Mouse (Mus musculus): Measurements from ENCODE around the gene Ang5. TPM values are rescaled to one million over a fixed set of nuclear protein-coding genes. Genes with fewer than 3 reads are reported as not detected.
"Not testable (repeated sequence)": the region's sequence is repeated elsewhere in the genome, so short reads cannot be mapped to it uniquely, and the experiment has no call there.

The Ang5 gene
- polyA plus RNA-seq, 1 experiment from 2014 or later = not detected

DNA sequence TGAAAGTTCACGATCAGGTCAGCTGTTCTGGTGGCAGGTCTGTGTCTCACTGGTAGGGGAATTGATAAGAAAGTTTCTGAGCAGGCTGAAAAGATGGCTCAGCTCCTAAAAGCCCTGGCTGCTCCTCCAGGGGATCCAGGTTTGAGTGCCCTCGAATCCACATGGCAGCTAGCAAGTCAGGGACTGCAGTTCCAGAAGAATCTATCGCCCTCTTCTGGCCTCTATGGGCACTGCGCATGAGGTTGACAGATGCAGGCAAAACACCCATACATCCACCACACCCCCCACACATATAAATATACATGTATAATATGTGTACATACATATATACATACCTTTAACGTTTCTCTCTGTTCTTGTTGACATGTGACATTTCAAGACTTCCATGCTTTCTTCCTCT lies 30.5 kb downstream of the Ang5 start:
- 11% methylated on average over 5 of the region's 5 CpGs for WGBS
- H3K36me3 ChIP-seq; H3K4me3 ChIP-seq; H3K9me3 ChIP-seq (replicated peaks); H3K4me2 ChIP-seq; H3K27me3 ChIP-seq (replicated peaks); H3K27ac ChIP-seq (ENCODE audit: poor library complexity, severe bottlenecking); ATAC-seq (ENCODE audit: insufficient number of reproducible peaks, low FRiP score); H3K9ac ChIP-seq: not testable (repeated sequence)
- peaks cover 13% of the 10 kb centered on the region; the same call in 1 of the 2 replicates for H3K4me1 ChIP-seq (replicated peaks)

DNA sequence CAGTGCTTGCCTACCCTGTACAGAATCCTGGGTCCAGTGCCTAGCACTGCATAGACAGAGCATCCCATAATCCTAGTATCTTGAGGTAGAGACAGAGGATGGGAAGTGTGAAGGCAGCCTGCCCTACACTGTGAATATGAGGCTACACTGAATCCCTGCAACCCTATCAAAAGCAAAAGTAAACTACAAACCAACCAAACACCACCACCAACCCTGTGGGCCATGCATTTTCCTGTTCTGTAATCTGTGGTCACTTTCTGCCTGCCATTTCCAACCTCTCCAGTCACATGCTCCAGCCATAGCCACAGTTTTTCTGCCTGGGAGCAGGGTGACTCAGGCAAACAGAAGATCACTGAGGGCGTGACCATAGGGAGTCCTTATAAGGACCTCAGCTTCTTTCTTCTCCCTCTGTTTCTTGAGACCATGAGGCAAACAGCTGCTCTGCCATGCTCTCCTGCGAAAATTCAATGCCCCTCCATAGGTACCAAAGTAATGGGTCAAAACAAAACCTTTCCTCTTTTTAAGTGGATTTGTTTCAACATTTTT lies 41.7 kb downstream of the Ang5 start:
- H3K27ac ChIP-seq (ENCODE audit: poor library complexity, severe bottlenecking); H3K4me3 ChIP-seq; ATAC-seq (ENCODE audit: insufficient number of reproducible peaks, low FRiP score); H3K9ac ChIP-seq; H3K9me3 ChIP-seq (replicated peaks); H3K36me3 ChIP-seq; H3K27me3 ChIP-seq (replicated peaks); H3K4me1 ChIP-seq (replicated peaks); H3K4me2 ChIP-seq: not testable (repeated sequence)
- 61% methylated on average over 2 of the region's 2 CpGs for WGBS

DNA sequence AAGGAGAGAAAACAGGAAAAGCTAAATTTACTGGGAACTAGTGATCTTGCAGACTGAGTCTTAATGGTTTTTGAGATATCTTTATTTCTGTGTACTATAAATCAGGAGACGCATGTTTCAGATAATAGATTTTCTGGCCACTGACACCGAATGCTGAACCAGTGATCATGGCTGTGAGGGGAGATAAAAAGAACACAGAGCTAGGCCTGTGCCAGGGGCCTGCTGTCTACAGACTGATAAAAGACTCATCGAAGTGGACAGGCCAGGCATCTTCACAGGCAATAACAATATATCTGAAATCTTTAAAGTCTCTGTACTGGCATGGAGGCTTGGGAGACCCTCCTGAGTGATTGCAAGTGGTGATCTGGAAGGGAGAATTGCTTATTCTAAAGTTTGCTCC lies 44.7 kb downstream of the Ang5 start:
- no peak for ATAC-seq (ENCODE audit: insufficient number of reproducible peaks, low FRiP score)
- no peak overlapping the region for H3K27ac ChIP-seq (ENCODE audit: poor library complexity, severe bottlenecking)
- no peaks in the 10 kb centered on the region for H3K9me3 ChIP-seq (replicated peaks)
- no peaks in the 10 kb centered on the region for H3K36me3 ChIP-seq
- H3K4me2 ChIP-seq = no peak overlapping the region
- 43% methylated on average over 3 of the region's 3 CpGs for WGBS
- no peaks in the 10 kb centered on the region for H3K27me3 ChIP-seq (replicated peaks)
- no peak overlapping the region for H3K9ac ChIP-seq
- H3K4me1 ChIP-seq (replicated peaks) = no peaks in the 10 kb centered on the region
- no peak overlapping the region for H3K4me3 ChIP-seq

DNA sequence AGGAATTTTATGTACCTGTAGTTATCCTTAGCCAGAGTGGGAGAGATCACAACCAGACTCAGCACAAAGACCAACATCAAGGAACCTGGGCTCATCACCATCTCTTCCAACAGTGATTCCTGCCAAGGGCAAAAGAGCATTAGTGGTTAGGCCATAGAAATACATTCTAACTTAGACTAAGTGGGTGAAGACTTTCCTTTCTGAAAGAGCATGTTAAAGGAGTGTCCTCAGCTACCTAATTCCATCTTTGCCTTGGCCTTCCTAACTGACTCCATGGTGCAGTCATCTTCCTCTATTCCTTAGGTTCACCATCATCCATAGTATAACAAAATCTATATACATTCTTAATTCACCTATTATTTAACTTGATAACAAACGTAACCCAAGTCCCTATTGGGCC lies 45.3 kb downstream of the Ang5 start, which contains the start of gene Ang6:
Gene Ang6, minus strand, starts transcription at position 101 of the 400 bp plus-strand sequence.
- H3K27me3 ChIP-seq (replicated peaks) = no peaks in the 10 kb centered on the region

DNA sequence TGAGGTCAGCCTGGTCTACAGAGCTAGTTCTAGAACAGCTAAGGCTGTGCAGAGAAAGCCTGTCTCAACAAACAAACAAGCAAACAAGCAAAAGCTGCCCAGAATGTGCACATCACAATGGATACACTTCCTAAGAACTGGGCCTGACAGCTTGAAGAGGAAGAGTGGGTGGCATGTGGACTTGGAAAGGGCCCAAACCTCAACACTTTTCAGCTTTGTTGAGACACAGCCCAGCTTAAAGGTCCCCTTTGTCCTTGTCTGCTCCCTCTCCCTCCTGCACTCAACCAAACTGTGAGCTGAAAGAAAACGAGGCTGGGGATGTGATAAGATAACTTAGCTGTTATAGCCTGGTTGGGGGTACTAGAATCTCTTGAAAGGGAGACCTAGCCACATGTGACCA lies 51.2 kb downstream of the Ang5 start:
- H3K36me3 ChIP-seq; H3K9me3 ChIP-seq (replicated peaks); ATAC-seq (ENCODE audit: insufficient number of reproducible peaks, low FRiP score); H3K4me1 ChIP-seq (replicated peaks); H3K27me3 ChIP-seq (replicated peaks); H3K4me3 ChIP-seq; H3K27ac ChIP-seq (ENCODE audit: poor library complexity, severe bottlenecking); H3K4me2 ChIP-seq; H3K9ac ChIP-seq: not testable (repeated sequence)
- no CpG with 5 or more reads among the region's 1 CpGs for WGBS

More for the DNA sequence above, 45.3 kb downstream of the Ang5 start, which contains the start of gene Ang6:
- Histone ChIP-seq H3K4me1 (replicated peaks) (no peaks in the 10 kb centered on the region), H3K4me2 (no peak within 1 kb of the TSS), H3K9ac (no peak within 1 kb of the TSS), H3K36me3 (no peaks in the 10 kb centered on the region), H3K9me3 (replicated peaks) (no peaks in the 10 kb centered on the region), H3K27ac (ENCODE audit: poor library complexity, severe bottlenecking) (no peak within 1 kb of the TSS), H3K4me3 (no peak within 1 kb of the TSS)
- ATAC-seq (ENCODE audit: insufficient number of reproducible peaks, low FRiP score) = no peak
- WGBS = 70% methylated on average over 1 of the region's 1 CpGs

DNA sequence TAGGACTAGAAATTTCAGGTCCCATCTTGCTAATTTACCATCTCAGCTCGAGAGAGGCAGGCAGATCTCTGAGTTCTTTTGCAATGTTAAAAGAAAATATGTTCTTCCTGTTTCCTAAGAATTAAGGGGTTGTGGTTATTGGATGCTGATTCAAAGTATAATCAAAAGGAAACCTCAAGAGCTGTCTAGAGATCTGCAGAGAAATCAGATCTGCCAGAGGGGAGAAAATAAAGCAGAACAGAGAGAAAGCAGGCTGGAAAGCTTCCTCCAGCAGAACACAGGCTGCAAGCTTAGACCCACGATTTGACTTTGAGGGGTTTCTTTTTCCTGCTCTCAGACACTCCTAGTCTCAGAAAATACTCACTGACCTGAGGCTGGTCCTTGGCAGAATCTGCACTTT lies 52.8 kb downstream of the Ang5 start:
- H3K4me2 ChIP-seq; H3K4me1 ChIP-seq (replicated peaks); H3K27ac ChIP-seq (ENCODE audit: poor library complexity, severe bottlenecking); H3K27me3 ChIP-seq (replicated peaks); H3K9ac ChIP-seq; H3K4me3 ChIP-seq; ATAC-seq (ENCODE audit: insufficient number of reproducible peaks, low FRiP score); H3K36me3 ChIP-seq; H3K9me3 ChIP-seq (replicated peaks): not testable (repeated sequence)
- WGBS = 37% methylated on average over 2 of the region's 2 CpGs

Other genes with a start within 250 kb of the Ang5 start
- not detected in 2 replicates for gene Gm16506, start 229.6 kb upstream of the Ang5 start, polyA plus RNA-seq (2016; fragmentation: Nextera tagmentation; extraction: Ambion mirVana)
- gene Gm6526, start 209.2 kb upstream of the Ang5 start, polyA plus RNA-seq (2016; fragmentation: Nextera tagmentation; extraction: Ambion mirVana) = not detected in 2 replicates
- not detected in 2 replicates for gene Gm8180, start 172.3 kb upstream of the Ang5 start, polyA plus RNA-seq (2016; fragmentation: Nextera tagmentation; extraction: Ambion mirVana)
- gene Ear1, start 81.6 kb upstream of the Ang5 start, polyA plus RNA-seq (2016; fragmentation: Nextera tagmentation; extraction: Ambion mirVana) = 0.26 TPM in 1 of 2 replicates, not detected in the other
- gene Ear10, start 33.5 kb upstream of the Ang5 start, polyA plus RNA-seq (2016; fragmentation: Nextera tagmentation; extraction: Ambion mirVana) = not detected in 2 replicates
- gene Gm8113, start 31.7 kb upstream of the Ang5 start, polyA plus RNA-seq (2016; fragmentation: Nextera tagmentation; extraction: Ambion mirVana) = 28.6 and 29.4 TPM in 2 replicates
- not detected in 2 replicates for gene Ang6, start 45.2 kb downstream of the Ang5 start, polyA plus RNA-seq (2016; fragmentation: Nextera tagmentation; extraction: Ambion mirVana)
- gene Ear2, start 145.6 kb downstream of the Ang5 start, polyA plus RNA-seq (2016; fragmentation: Nextera tagmentation; extraction: Ambion mirVana) = not detected in 2 replicates
- gene Gm3327, start 166.8 kb downstream of the Ang5 start, polyA plus RNA-seq (2016; fragmentation: Nextera tagmentation; extraction: Ambion mirVana) = not detected in 2 replicates
- not detected in 2 replicates for gene Gm8212, start 240.6 kb downstream of the Ang5 start, polyA plus RNA-seq (2016; fragmentation: Nextera tagmentation; extraction: Ambion mirVana)